23 mouse cellular contexts compared by ENCODE assay signal in the genomic region with DNA sequence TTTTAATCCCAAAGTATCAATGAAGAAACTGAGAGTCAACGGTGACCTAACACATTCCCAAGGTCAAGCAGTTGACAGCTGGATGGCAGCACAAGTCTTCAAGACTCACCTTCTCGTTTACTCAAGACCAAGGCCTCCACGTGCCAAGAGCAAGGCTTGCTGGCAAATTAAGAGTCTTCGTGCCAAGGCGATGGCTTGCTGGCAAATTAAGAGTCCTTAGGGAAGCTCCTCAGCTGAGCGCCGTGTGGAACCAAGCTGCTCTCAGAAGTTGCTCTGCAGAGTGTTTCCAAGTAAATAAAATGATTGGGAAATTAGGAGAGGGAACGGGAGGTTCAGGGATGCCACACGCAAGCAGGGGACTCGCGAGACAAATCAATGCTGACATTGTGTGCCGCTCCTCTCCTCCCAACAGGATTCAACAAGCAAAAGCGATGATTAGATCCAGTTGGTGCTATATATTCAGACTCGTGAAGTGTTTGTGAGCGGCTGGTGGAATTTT.
A peak's percentile ranks its signal among the peaks of the same experiment; 100 is the strongest.
DNase-seq lines count a peak whose midpoint lies in the region; ATAC-seq and TF ChIP-seq lines count a peak whose summit lies in the region.
"Had no signal": no experiment of that assay in that cellular context is flagged by ENCODE, and none has a peak within 500 bp of the region (broad histone marks: within the 10 kb centered on the region; RNA-seq: fewer than 3 reads in every experiment).

No protein-coding gene starts in this region.

- TF ChIP-seq POLR2A in brain, embryonic 14.5 days (IDR thresholded peaks at IDR 0.05; ENCODE audit: borderline replicate concordance, extremely low read depth, insufficient read depth, insufficient read length, poor library complexity, severe bottlenecking) = no peak

- H3K27ac ChIP-seq in embryonic facial prominence, embryonic 14.5 days (replicated peaks; ENCODE audit: low read depth, low read length) = no peak overlapping the region
- no peak overlapping the region for H3K27ac ChIP-seq in embryonic facial prominence, embryonic 10.5 days (replicated peaks)
- H3K27ac ChIP-seq in midbrain, postnatal 0 days (ENCODE audit: low read depth, low read length) = no peak overlapping the region
- H3K27ac ChIP-seq in midbrain, embryonic 11.5 days (ENCODE audit: low read depth, low read length) = no peak overlapping the region
- H3K27ac ChIP-seq: forebrain, embryonic 10.5 days; hindbrain, embryonic 10.5 days; liver, embryonic 13.5 days; stomach, postnatal 0 days had no signal

- WGBS in embryonic facial prominence, embryonic 14.5 days = 70% methylated on average over 15 of the region's 15 CpGs
- 78% methylated on average over 15 of the region's 15 CpGs for WGBS in embryonic facial prominence, embryonic 10.5 days
- WGBS in midbrain, postnatal 0 days = 67% methylated on average over 15 of the region's 15 CpGs
- 86% methylated on average over 15 of the region's 15 CpGs for WGBS in midbrain, embryonic 11.5 days

- no peak overlapping the region for H3K9ac ChIP-seq in embryonic facial prominence, embryonic 14.5 days (ENCODE audit: low read depth, low read length)
- no peak overlapping the region for H3K9ac ChIP-seq in midbrain, postnatal 0 days (replicated peaks; ENCODE audit: low read length, poor library complexity, severe bottlenecking)
- no peak overlapping the region for H3K9ac ChIP-seq in midbrain, embryonic 11.5 days (ENCODE audit: low read length)
- H3K9ac ChIP-seq: heart, embryonic 12.5 days; liver, embryonic 13.5 days; lung, embryonic 14.5 days had no signal

- ATAC-seq in embryonic facial prominence, embryonic 14.5 days (ENCODE audit: low read depth) = no peak
- no peak for ATAC-seq in midbrain, postnatal 0 days (ENCODE audit: low FRiP score)
- ATAC-seq in midbrain, embryonic 11.5 days (ENCODE audit: low FRiP score) = no peak
- ATAC-seq: inflammation-experienced regulatory T-cells, adult 6 months had no signal

- H3K36me3 ChIP-seq in embryonic facial prominence, embryonic 14.5 days (ENCODE audit: control insufficient read depth, insufficient read depth, low read length) = no peaks in the 10 kb centered on the region
- no peaks in the 10 kb centered on the region for H3K36me3 ChIP-seq in embryonic facial prominence, embryonic 10.5 days (replicated peaks)
- H3K36me3 ChIP-seq in midbrain, postnatal 0 days (ENCODE audit: insufficient read depth, low read length) = no peaks in the 10 kb centered on the region
- no peaks in the 10 kb centered on the region for H3K36me3 ChIP-seq in midbrain, embryonic 11.5 days (ENCODE audit: control insufficient read depth, insufficient read depth, low read length)
- H3K36me3 ChIP-seq: forebrain, embryonic 10.5 days; heart, embryonic 12.5 days; hindbrain, embryonic 10.5 days; liver, embryonic 13.5 days had no signal

- H3K27me3 ChIP-seq in embryonic facial prominence, embryonic 14.5 days (replicated peaks; ENCODE audit: control insufficient read depth, insufficient read depth, low read length) = no peaks in the 10 kb centered on the region
- H3K27me3 ChIP-seq in embryonic facial prominence, embryonic 10.5 days (replicated peaks; ENCODE audit: low read depth, poor library complexity, severe bottlenecking) = no peaks in the 10 kb centered on the region
- no peaks in the 10 kb centered on the region for H3K27me3 ChIP-seq in midbrain, postnatal 0 days (ENCODE audit: insufficient read depth, low read length)
- H3K27me3 ChIP-seq in midbrain, embryonic 11.5 days (ENCODE audit: control insufficient read depth, insufficient read depth, low read length) = no peaks in the 10 kb centered on the region
- H3K27me3 ChIP-seq: heart, embryonic 12.5 days; liver, embryonic 13.5 days had no signal

- DNase-seq in embryonic facial prominence, embryonic 14.5 days (ENCODE audit: low spot score) = peak; percentile 22
- DNase-seq in embryonic facial prominence, embryonic 10.5 days (ENCODE audit: low spot score) = no peak
- DNase-seq in layer of hippocampus, adult 9-11 months = peak; percentile 18
- no peak for DNase-seq in layer of hippocampus, adult 11-12 months (ENCODE audit: low spot score)
- DNase-seq in midbrain, postnatal 0 days (ENCODE audit: low spot score) = peak; percentile 58
- no peak for DNase-seq in midbrain, embryonic 11.5 days (ENCODE audit: low spot score, missing footprints)
- DNase-seq in brain, embryonic 14.5 days (ENCODE audit: low read depth) = peak; percentile 68
- DNase-seq: adrenal gland, postnatal 10 days; cerebellum, adult 9-10 months; gastrocnemius, postnatal 14 days; heart, adult 18-20 months; heart, postnatal 10 days; kidney, adult 18-20 months; kidney, postnatal 4 days; liver, embryonic 13.5 days; lung, embryonic 14.5 days; thymus, adult 2 months; thymus, postnatal 4 days had no signal

- H3K4me2 ChIP-seq in embryonic facial prominence, embryonic 14.5 days (ENCODE audit: low read depth, low read length) = no peak overlapping the region
- no peak overlapping the region for H3K4me2 ChIP-seq in midbrain, postnatal 0 days (ENCODE audit: low read depth, low read length, poor library complexity, severe bottlenecking)
- H3K4me2 ChIP-seq in midbrain, embryonic 11.5 days = no peak overlapping the region
- H3K4me2 ChIP-seq: heart, embryonic 12.5 days; liver, embryonic 13.5 days; lung, embryonic 14.5 days had no signal

- TF ChIP-seq CTCF in midbrain, postnatal 0 days (IDR thresholded peaks at IDR 0.05) = no peak
- no peak for TF ChIP-seq CTCF in brain, embryonic 14.5 days (IDR thresholded peaks at IDR 0.05; ENCODE audit: borderline replicate concordance, extremely low read depth, insufficient read depth, insufficient read length)

- H3K9me3 ChIP-seq in embryonic facial prominence, embryonic 14.5 days (ENCODE audit: control insufficient read depth, low read length) = no peaks in the 10 kb centered on the region
- no peaks in the 10 kb centered on the region for H3K9me3 ChIP-seq in embryonic facial prominence, embryonic 10.5 days
- H3K9me3 ChIP-seq in midbrain, postnatal 0 days (ENCODE audit: low read length) = no peaks in the 10 kb centered on the region
- no peaks in the 10 kb centered on the region for H3K9me3 ChIP-seq in midbrain, embryonic 11.5 days (ENCODE audit: control insufficient read depth, low read length)
- H3K9me3 ChIP-seq: forebrain, embryonic 10.5 days; heart, embryonic 12.5 days; hindbrain, embryonic 10.5 days had no signal

- H3K4me3 ChIP-seq in embryonic facial prominence, embryonic 14.5 days (ENCODE audit: low read depth, low read length) = no peak overlapping the region
- no peak overlapping the region for H3K4me3 ChIP-seq in embryonic facial prominence, embryonic 10.5 days
- no peak overlapping the region for H3K4me3 ChIP-seq in midbrain, postnatal 0 days (ENCODE audit: low read depth, low read length)
- no peak overlapping the region for H3K4me3 ChIP-seq in midbrain, embryonic 11.5 days (ENCODE audit: low read depth, low read length)
- H3K4me3 ChIP-seq: forebrain, embryonic 10.5 days; heart, embryonic 12.5 days; hindbrain, embryonic 10.5 days; liver, embryonic 13.5 days had no signal

- no peaks in the 10 kb centered on the region for H3K4me1 ChIP-seq in embryonic facial prominence, embryonic 14.5 days (ENCODE audit: control insufficient read depth, insufficient read depth, low read length)
- H3K4me1 ChIP-seq in embryonic facial prominence, embryonic 10.5 days = no peaks in the 10 kb centered on the region
- H3K4me1 ChIP-seq in midbrain, postnatal 0 days (ENCODE audit: insufficient read depth, low read length) = no peaks in the 10 kb centered on the region
- no peaks in the 10 kb centered on the region for H3K4me1 ChIP-seq in midbrain, embryonic 11.5 days (ENCODE audit: control insufficient read depth, insufficient read depth, low read length)
- H3K4me1 ChIP-seq: forebrain, embryonic 10.5 days; heart, embryonic 12.5 days; hindbrain, embryonic 10.5 days; liver, embryonic 13.5 days had no signal

Comparison
In these comparisons a context has a peak if more than half of its experiments do, and no peak if none do; other contexts are left out.
1. DNase-seq: peak in embryonic facial prominence, embryonic 14.5 days (single experiment), layer of hippocampus, adult 9-11 months (single experiment), midbrain, postnatal 0 days (single experiment) and brain, embryonic 14.5 days (single experiment); none in embryonic facial prominence, embryonic 10.5 days (single experiment), layer of hippocampus, adult 11-12 months (single experiment) and midbrain, embryonic 11.5 days (single experiment).